Mouse (Mus musculus) layer of hippocampus, postnatal 14 days (tissue): ENCODE data around the gene Gm10642. TPM values are rescaled to one million over a fixed set of nuclear protein-coding genes. Genes with fewer than 3 reads are reported as not detected.

Source experiments
- DNase-seq, 2 experiments: peaks; one replicate each; pipeline ENCODE4 v3.0.0; 2021 to 2022; ENCODE audit warnings: low spot score in 2 of 2, mixed read lengths in 1 of 2
- long read RNA-seq, 2 experiments: library from polyadenylated mRNA; stranded (forward); transcript quantifications; one replicate each; pipeline ENCODE4 v2.0.0; 2021
- total RNA-seq, 2 experiments: library from RNA; stranded (reverse); gene quantifications; 2 replicates each; pipeline ENCODE4 v1.2.3; 2021

Gm10642 gene
- 1 to 10 TPM; 1.2 to 2.0 TPM for total RNA-seq
- long read RNA-seq, experiment 1, partial matches to known transcripts, result 0 of 1 reads
- long read RNA-seq, experiment 1, other reads (novel, unspliced or antisense), result 0 of 1 reads
- long read RNA-seq, experiment 2, partial matches to known transcripts, result 0 of 1 reads
- long read RNA-seq, experiment 2, other reads (novel, unspliced or antisense), result 0 of 1 reads

- DNase-seq, result peak; percentile 42 to 63
These were observed at the start of gene Gm10642 for GRCm38 (mm10) chr9:70656130-70657007. Gm10642 (plus strand) TSS chr9:70656251.

- no peak for DNase-seq
These were observed 44.9 kb upstream of the Gm10642 start for GRCm38 (mm10) chr9:70611026-70611673.

GRCm38 (mm10) chr9:70629711-70630110, 26.3 kb upstream of the Gm10642 start:
- DNase-seq, result peak in 1 of 2 experiments; percentile 50

- DNase-seq, result no peak
These were observed 24.4 kb upstream of the Gm10642 start for GRCm38 (mm10) chr9:70631665-70632064.

- no peak for DNase-seq
These were observed 19.3 kb upstream of the Gm10642 start for GRCm38 (mm10) chr9:70636748-70637147.

GRCm38 (mm10) chr9:70650260-70650659, 5.8 kb upstream of the Gm10642 start:
- no peak for DNase-seq

- DNase-seq, result no peak
These were observed 5.1 kb upstream of the Gm10642 start for GRCm38 (mm10) chr9:70650994-70651393.

- no peak for DNase-seq
These were observed 3.8 kb upstream of the Gm10642 start for GRCm38 (mm10) chr9:70652221-70652620.

GRCm38 (mm10) chr9:70653875-70654274, 2.2 kb upstream of the Gm10642 start:
- DNase-seq, result no peak

- no peak for DNase-seq
These were observed 1.6 kb upstream of the Gm10642 start for GRCm38 (mm10) chr9:70654496-70654895.

GRCm38 (mm10) chr9:70655764-70656129, 304 bp upstream of the Gm10642 start:
- DNase-seq, result no peak

GRCm38 (mm10) chr9:70657013-70657967, 1.2 kb downstream of the Gm10642 start, which contains the start of gene Mindy2:
Mindy2 (minus strand) TSS chr9:70657174.
- peak; percentile 91 to 97 for DNase-seq

- DNase-seq, result no peak
These were observed 2.2 kb downstream of the Gm10642 start for GRCm38 (mm10) chr9:70658266-70658665.

GRCm38 (mm10) chr9:70664847-70665246, 8.8 kb downstream of the Gm10642 start:
- no peak for DNase-seq

GRCm38 (mm10) chr9:70665372-70666145, 9.5 kb downstream of the Gm10642 start:
- no peak for DNase-seq

- DNase-seq, result no peak
These were observed 10.8 kb downstream of the Gm10642 start for GRCm38 (mm10) chr9:70666811-70667210.

GRCm38 (mm10) chr9:70668048-70668447, 12.0 kb downstream of the Gm10642 start:
- DNase-seq, result no peak

GRCm38 (mm10) chr9:70669197-70669596, 13.1 kb downstream of the Gm10642 start:
- DNase-seq, result no peak

GRCm38 (mm10) chr9:70670381-70670780, 14.3 kb downstream of the Gm10642 start:
- DNase-seq, result no peak

- no peak for DNase-seq
These were observed 15.2 kb downstream of the Gm10642 start for GRCm38 (mm10) chr9:70671278-70671677.
